Mouse (Mus musculus) urinary bladder, postnatal 36 days (tissue): ENCODE results near the gene Hoxd8.

ENCODE experiments used
- DNase-seq, 2 experiments: peaks; one replicate each; pipeline ENCODE4 v3.0.0; 2022; ENCODE audit warnings: low spot score in 2 of 2, mixed read lengths in 1 of 2

Hoxd8 gene

GRCm38 (mm10) chr2:74686301-74686987 is 18.0 kb upstream of the Hoxd8 start:
- DNase-seq: peak in 1 of 2 experiments; percentile 73

GRCm38 (mm10) chr2:74686988-74687697 is 17.3 kb upstream of the Hoxd8 start:
- DNase-seq: no peak

GRCm38 (mm10) chr2:74687698-74688555 is 16.5 kb upstream of the Hoxd8 start:
- DNase-seq: no peak

- no peak for DNase-seq
Observed at GRCm38 (mm10) chr2:74688795-74689573, 15.4 kb upstream of the Hoxd8 start.

GRCm38 (mm10) chr2:74689574-74690337 is 14.7 kb upstream of the Hoxd8 start:
- no peak for DNase-seq

- no peak for DNase-seq
Observed at GRCm38 (mm10) chr2:74690338-74690716, 14.1 kb upstream of the Hoxd8 start.

- DNase-seq: peak; percentile 72 to 85
Observed at GRCm38 (mm10) chr2:74691022-74691951, 13.1 kb upstream of the Hoxd8 start, which contains the start of gene Hoxd10. Gene Hoxd10 (plus strand): TSS chr2:74691924.

GRCm38 (mm10) chr2:74691995-74692807 is 12.2 kb upstream of the Hoxd8 start:
- DNase-seq: no peak

- DNase-seq: no peak
Observed at GRCm38 (mm10) chr2:74692808-74693431, 11.5 kb upstream of the Hoxd8 start.

GRCm38 (mm10) chr2:74693432-74693827 is 11.0 kb upstream of the Hoxd8 start:
- DNase-seq: no peak

GRCm38 (mm10) chr2:74694066-74694465 is 10.3 kb upstream of the Hoxd8 start:
- DNase-seq: no peak

GRCm38 (mm10) chr2:74695383-74695782 is 9.0 kb upstream of the Hoxd8 start:
- no peak for DNase-seq

- DNase-seq: no peak
Observed at GRCm38 (mm10) chr2:74695813-74696430, 8.5 kb upstream of the Hoxd8 start.

- DNase-seq: no peak
Observed at GRCm38 (mm10) chr2:74696442-74697335, 7.7 kb upstream of the Hoxd8 start.

- peak; percentile 75 to 79 for DNase-seq
Observed at GRCm38 (mm10) chr2:74697567-74698121, 6.8 kb upstream of the Hoxd8 start, which contains the start of gene Hoxd9. Gene Hoxd9 (plus strand): TSS chr2:74697727.
